Mouse (Mus musculus) kidney, embryonic 14.5 days (tissue): ENCODE measurements around the gene Polr3gl. TPM values are rescaled to one million over a fixed set of nuclear protein-coding genes. Genes with fewer than 3 reads are reported as not detected.
A peak's percentile ranks its signal among the peaks of the same experiment; 100 is the strongest.

Source experiments
- ATAC-seq: fragments of 200-750 bp; cut with Nextera tagmentation; 2 replicates; pipeline ENCODE4 v1.8.0; 2017; ENCODE audit warnings: moderate number of reproducible peaks, mild to moderate bottlenecking, moderate TSS enrichment, moderate library complexity; ENCODE audit not compliant: low FRiP score, low TSS enrichment
- H3K27ac ChIP-seq: fragments of 300-500 bp; sonication (generic); 2 replicates; pipeline ENCODE4 v1.5.1; 2014; ENCODE audit warnings: low read depth, mild to moderate bottlenecking, low read length, moderate library complexity, mixed read lengths
- H3K27me3 ChIP-seq: fragments of 300-500 bp; sonication (generic); 2 replicates; pipeline ENCODE4 v1.6.1; 2014; ENCODE audit warnings: mild to moderate bottlenecking, low read length; ENCODE audit not compliant: control insufficient read depth, insufficient read depth
- H3K36me3 ChIP-seq: fragments of 300-500 bp; sonication (generic); 2 replicates; pipeline ENCODE4 v1.6.1; 2014; ENCODE audit warnings: low read length, mixed read lengths; ENCODE audit not compliant: control insufficient read depth, insufficient read depth
- H3K4me1 ChIP-seq: fragments of 300-500 bp; sonication (generic); 2 replicates; pipeline ENCODE4 v1.6.1; 2014; ENCODE audit warnings: low read length, mixed read lengths; ENCODE audit not compliant: control insufficient read depth, insufficient read depth
- H3K4me2 ChIP-seq: fragments of 300-500 bp; sonication (generic); replicated peaks from 2 replicates; pipeline ENCODE4 v1.6.1; 2014; ENCODE audit warnings: low read depth, mild to moderate bottlenecking, low read length
- H3K4me3 ChIP-seq: fragments of 300-500 bp; sonication (generic); 2 replicates; pipeline ENCODE4 v1.5.1; 2014; ENCODE audit warnings: mild to moderate bottlenecking, low read length
- H3K9ac ChIP-seq: fragments of 300-500 bp; sonication (generic); 2 replicates; pipeline ENCODE4 v1.6.1; 2014; ENCODE audit warnings: low read depth, mild to moderate bottlenecking, low read length, moderate library complexity
- H3K9me3 ChIP-seq: fragments of 300-500 bp; sonication (generic); 2 replicates; pipeline ENCODE4 v1.6.1; 2016; ENCODE audit warnings: low read length; ENCODE audit not compliant: control insufficient read depth
- WGBS: fragments of 180-500 bp; shearing (Covaris S2); extraction: QIAGEN DNeasy Blood & Tissue Kit; methylation state at CpG from one replicate; pipeline ENCODE4 v1.1.7; 2014; 5-methylcytosine and 5-hydroxymethylcytosine counted together
- polyA plus RNA-seq: library from polyadenylated mRNA; unstranded; fragments of >200 nt; fragmentation: Nextera tagmentation; extraction: Ambion mirVana; gene quantifications from 2 replicates; pipeline ENCODE4 v1.2.1, GENCODE M21; 2014

Polr3gl gene
- polyA plus RNA-seq, 1 experiment from 2014 or later = 22.3 TPM

GRCm38 (mm10) chr3:96561946-96562681, 31.9 kb downstream of the Polr3gl start:
- peaks cover 24% of the 10 kb centered on the region for H3K36me3 ChIP-seq
- ATAC-seq = no peak
- no peaks in the 10 kb centered on the region for H3K9me3 ChIP-seq
- WGBS = 36% methylated on average over 10 of the region's 10 CpGs
- H3K27ac ChIP-seq = peak overlapping the region; percentile 68
- peak overlapping the region; percentile 19; the same call in 1 of the 2 replicates for H3K9ac ChIP-seq
- no peaks in the 10 kb centered on the region for H3K27me3 ChIP-seq
- peak overlapping the region; percentile 81 for H3K4me2 ChIP-seq
- H3K4me1 ChIP-seq = peaks cover 38% of the 10 kb centered on the region
- H3K4me3 ChIP-seq = peak overlapping the region; percentile 79; the same call in 1 of the 2 replicates

- ATAC-seq = no peak
- Histone ChIP-seq H3K4me2 (peak overlapping the region; percentile 81), H3K27ac (peak overlapping the region; percentile 71; the same call in 1 of the 2 replicates), H3K4me1 (peaks cover 48% of the 10 kb centered on the region), H3K4me3 (peak overlapping the region; percentile 79), H3K9ac (peak overlapping the region; percentile 86), H3K9me3 (no peaks in the 10 kb centered on the region), H3K36me3 (peaks cover 24% of the 10 kb centered on the region), H3K27me3 (no peaks in the 10 kb centered on the region)
- WGBS = 80% methylated on average over 9 of the region's 9 CpGs
Observed at GRCm38 (mm10) chr3:96560881-96561668, 32.9 kb downstream of the Polr3gl start.

GRCm38 (mm10) chr3:96559911-96560850, 33.8 kb downstream of the Polr3gl start:
- WGBS = 78% methylated on average over 23 of the region's 23 CpGs
- ATAC-seq = no peak
- H3K27me3 ChIP-seq = no peaks in the 10 kb centered on the region
- H3K9me3 ChIP-seq = no peaks in the 10 kb centered on the region
- H3K27ac ChIP-seq = peak overlapping the region; percentile 26; the same call in 1 of the 2 replicates
- peaks cover 24% of the 10 kb centered on the region for H3K36me3 ChIP-seq
- peaks cover 50% of the 10 kb centered on the region for H3K4me1 ChIP-seq
- peak overlapping the region; percentile 81 for H3K4me2 ChIP-seq
- H3K4me3 ChIP-seq = peak overlapping the region; percentile 79
- peak overlapping the region; percentile 86 for H3K9ac ChIP-seq

GRCm38 (mm10) chr3:96559398-96559910, 34.5 kb downstream of the Polr3gl start:
- Histone ChIP-seq H3K4me1 (peaks cover 48% of the 10 kb centered on the region), H3K27ac (no peak overlapping the region; the same call in 1 of the 2 replicates), H3K9me3 (no peaks in the 10 kb centered on the region), H3K36me3 (peaks cover 24% of the 10 kb centered on the region), H3K27me3 (no peaks in the 10 kb centered on the region), H3K4me3 (peak overlapping the region; percentile 79), H3K9ac (peak overlapping the region; percentile 86), H3K4me2 (peak overlapping the region; percentile 81)
- 73% methylated on average over 12 of the region's 12 CpGs for WGBS
- no peak for ATAC-seq

- WGBS = 26% methylated on average over 10 of the region's 10 CpGs
Observed at GRCm38 (mm10) chr3:96558668-96559196, 35.2 kb downstream of the Polr3gl start.

GRCm38 (mm10) chr3:96558159-96558558, 35.8 kb downstream of the Polr3gl start:
- Histone ChIP-seq H3K9ac (peak overlapping the region; percentile 86), H3K9me3 (no peaks in the 10 kb centered on the region), H3K36me3 (peaks cover 24% of the 10 kb centered on the region), H3K4me2 (peak overlapping the region; percentile 81), H3K27ac (peak overlapping the region; percentile 78), H3K4me3 (peak overlapping the region; percentile 79), H3K4me1 (peaks cover 44% of the 10 kb centered on the region), H3K27me3 (no peaks in the 10 kb centered on the region)
- WGBS = under 1% methylated on average over 17 of the region's 17 CpGs
- ATAC-seq = no peak

More at GRCm38 (mm10) chr3:96558668-96559196, 35.2 kb downstream of the Polr3gl start:
- peaks cover 44% of the 10 kb centered on the region for H3K4me1 ChIP-seq
- H3K9ac ChIP-seq = peak overlapping the region; percentile 86
- H3K9me3 ChIP-seq = no peaks in the 10 kb centered on the region
- peaks cover 24% of the 10 kb centered on the region for H3K36me3 ChIP-seq
- peak overlapping the region; percentile 81 for H3K4me2 ChIP-seq
- peak overlapping the region; percentile 79 for H3K4me3 ChIP-seq
- H3K27me3 ChIP-seq = no peaks in the 10 kb centered on the region
- H3K27ac ChIP-seq = peak overlapping the region; percentile 78; the same call in 1 of the 2 replicates
- no peak for ATAC-seq

GRCm38 (mm10) chr3:96557694-96558093, 36.3 kb downstream of the Polr3gl start, which contains the start of gene Txnip:
Gene Txnip, plus strand, starts transcription at chr3:96557957.
- Histone ChIP-seq H3K27ac (peak within 1 kb of the TSS; percentile 93), H3K4me3 (peak within 1 kb of the TSS; percentile 79), H3K4me2 (peak within 1 kb of the TSS; percentile 81), H3K9ac (peak within 1 kb of the TSS; percentile 86), H3K9me3 (no peaks in the 10 kb centered on the region), H3K4me1 (peaks cover 44% of the 10 kb centered on the region), H3K36me3 (peaks cover 24% of the 10 kb centered on the region), H3K27me3 (no peaks in the 10 kb centered on the region)
- WGBS = under 1% methylated on average over 26 of the region's 26 CpGs
- ATAC-seq = peak; percentile 99
